Mouse (Mus musculus) testis, postnatal 14 days (tissue): ENCODE measurements around the gene Celf2.
A peak's percentile ranks its signal among the peaks of the same experiment; 100 is the strongest.

ENCODE experiments used
- DNase-seq: peaks from one replicate; pipeline ENCODE4 v3.0.0; 2021; ENCODE audit warnings: low spot score

Gene Celf2

DNA sequence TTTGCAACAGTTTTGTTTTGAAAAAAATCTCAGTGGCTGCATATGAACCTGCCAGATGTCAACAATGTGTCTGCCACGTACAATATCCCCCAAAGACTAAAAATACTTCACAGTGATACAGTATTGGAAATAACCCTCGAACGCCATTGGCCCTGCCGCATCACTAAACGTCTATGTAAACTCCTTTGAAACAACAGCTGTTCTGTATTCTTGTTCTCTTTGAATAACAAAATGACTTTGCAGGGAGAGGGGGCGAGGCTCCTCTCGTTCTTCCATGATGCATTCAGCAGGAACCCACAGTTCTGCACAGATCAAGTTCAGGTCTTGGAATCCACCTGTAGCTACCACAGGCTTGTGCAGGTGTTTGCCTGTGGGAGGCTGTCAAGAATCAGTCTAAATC, 597.4 kb downstream of the Celf2 start:
- DNase-seq = no peak

DNA sequence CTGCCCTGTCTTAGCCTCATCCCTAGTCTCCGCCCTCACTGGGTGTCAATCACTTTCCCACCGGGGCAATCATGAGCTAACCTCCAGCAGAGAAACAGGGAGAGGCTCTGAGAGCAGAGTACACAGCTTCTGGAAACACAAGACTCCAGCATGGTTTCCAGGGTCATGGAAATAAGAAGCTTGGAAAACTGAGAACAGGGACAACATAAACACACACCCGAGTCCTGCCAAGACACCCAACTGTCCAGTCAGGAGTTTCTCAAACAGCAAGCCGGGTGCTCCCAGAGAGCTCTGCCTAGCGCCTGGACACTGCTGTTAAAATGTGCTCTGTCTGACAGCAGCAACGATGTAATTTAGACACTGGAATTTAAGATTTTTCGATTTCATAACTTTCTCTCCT, 599.4 kb downstream of the Celf2 start:
- DNase-seq = no peak

DNA sequence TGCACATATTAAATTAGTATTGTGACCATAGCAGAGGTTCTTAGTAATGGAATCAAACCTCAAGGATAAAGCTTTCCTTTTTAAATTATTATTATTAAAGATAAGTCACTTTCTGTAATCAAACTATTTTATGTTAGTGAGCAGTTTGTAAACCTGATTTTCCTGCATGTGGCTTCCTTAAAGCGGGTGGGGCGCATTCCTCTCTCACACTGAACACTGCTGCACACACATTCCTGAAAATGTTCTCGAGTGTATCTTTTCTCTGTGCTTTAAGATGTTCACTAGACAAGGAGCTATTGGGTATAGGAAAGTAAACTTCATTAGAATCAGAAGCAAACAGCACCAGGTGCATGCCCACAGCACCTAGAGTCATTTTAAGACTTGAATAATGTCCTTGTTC, 605.0 kb downstream of the Celf2 start:
- no peak for DNase-seq

DNA sequence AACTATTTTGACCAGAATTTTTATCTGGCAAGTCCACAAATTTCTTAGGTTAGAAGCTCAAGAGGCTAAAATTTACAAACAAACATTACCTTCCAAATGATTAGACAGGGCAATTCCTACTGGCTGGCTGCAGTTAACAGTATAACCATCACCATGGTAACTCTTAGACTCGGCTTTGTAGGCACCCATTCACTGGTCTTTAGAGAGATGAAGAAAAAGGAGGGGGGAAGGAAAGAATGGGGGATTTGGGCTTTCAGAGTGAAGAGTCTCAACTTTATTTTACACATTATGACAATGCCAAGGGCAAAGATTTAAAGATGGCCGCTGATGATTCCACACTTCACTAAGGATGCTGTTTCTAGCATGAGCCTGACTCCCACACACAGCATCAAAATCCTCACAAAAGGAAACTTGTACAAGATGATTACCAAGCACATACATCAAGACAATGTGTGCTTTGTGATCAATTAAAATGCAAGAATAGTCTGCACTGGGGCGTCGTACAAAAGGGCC, 606.1 kb downstream of the Celf2 start:
- DNase-seq = no peak

DNA sequence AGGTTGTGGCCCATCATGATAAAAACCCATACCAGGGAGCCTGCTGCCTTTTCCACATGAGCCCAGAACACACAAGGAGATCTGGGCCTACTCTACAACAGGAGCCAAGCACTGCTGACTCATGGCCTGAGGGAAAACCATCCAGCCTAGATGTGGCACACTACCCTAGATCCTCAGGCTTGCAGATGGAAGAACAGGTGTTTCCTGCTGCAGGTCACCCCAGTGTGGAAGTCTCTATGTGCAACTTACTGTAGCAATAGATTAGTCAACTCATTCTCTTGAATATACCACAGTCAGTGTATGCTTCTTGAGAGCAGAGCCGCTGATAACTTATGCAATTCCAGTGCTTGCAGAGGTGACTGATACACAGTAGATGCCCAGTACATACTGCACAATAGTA, 612.5 kb downstream of the Celf2 start:
- DNase-seq = no peak

DNA sequence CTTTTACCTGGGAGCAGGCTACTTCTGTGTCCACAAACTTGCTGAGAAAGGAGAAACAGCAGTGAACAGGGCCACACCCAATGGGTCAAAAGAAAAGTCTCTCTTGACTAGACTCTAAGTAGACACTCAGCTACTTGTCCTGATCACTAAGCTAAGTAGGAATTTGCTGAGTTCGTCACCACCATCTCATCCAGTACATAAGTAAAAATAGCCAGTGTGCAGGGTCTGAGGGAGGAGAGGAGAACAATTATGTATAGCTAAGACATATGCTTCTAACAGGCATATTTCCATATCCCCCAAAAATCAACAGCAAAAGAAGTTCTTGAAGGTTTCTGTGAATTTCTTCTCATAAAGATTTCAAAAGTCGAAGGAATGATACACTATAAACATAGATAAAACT, 615.8 kb downstream of the Celf2 start:
- no peak for DNase-seq

DNA sequence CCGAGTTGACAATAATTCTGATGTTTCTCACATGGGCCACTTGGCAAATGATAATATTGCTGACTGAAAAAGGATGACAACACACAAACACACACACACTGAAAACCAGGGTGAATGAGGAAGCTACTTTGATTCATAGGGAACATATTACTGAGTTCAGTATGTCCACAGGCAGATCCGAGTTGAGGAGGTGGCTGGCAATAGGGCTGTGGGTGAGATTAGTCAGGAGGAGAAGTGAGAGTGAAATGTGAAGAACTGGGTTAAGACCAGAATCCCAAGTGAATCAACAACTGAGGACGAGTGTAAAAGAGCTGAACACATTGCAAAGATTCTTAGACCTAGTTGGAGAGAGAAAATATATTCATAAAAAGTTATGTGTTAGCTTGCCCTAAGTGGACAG, 616.3 kb downstream of the Celf2 start:
- DNase-seq = no peak

DNA sequence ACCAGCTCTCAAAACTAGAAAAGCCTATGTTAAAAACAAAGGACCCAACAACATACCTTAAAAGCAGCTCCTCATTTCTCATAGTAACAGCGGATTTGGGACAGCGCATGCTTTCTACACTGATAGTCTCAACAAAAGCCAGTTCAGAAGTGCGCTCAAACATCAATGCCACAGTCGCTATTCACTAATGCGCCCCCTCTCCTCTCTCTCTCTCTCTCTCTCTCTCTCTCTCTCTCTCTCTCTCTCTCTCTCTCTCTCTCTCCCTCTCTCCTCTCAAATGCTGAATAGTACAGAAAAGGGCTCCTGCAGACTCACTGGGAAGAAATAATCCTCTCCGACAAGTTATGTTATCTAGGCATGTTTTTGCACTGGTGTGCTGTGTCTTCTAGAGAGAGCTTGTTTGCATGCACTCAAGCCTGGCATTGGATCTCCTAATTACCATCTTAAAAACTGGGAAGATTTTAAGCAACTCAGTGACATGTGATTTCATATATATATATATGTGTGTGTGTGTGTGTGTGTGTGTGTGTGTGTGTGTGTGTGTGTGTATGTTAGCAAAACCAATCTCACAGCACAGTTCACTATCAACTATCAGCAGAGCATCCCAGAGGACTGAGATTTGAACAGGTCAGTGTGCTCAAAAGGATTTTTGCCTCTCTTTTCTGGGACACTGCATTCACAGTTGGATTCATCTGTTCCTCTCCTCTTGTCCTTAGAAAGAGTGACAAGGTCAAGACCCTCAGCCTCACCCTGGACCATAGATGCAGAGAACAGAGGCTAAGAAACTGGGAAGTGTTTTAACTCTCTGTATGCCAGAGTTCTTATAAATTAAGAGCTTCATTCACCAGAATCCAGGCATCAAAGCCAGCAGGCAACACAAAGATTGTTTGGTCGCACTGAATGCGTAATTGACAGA, 624.3 kb downstream of the Celf2 start:
- no peak for DNase-seq

DNA sequence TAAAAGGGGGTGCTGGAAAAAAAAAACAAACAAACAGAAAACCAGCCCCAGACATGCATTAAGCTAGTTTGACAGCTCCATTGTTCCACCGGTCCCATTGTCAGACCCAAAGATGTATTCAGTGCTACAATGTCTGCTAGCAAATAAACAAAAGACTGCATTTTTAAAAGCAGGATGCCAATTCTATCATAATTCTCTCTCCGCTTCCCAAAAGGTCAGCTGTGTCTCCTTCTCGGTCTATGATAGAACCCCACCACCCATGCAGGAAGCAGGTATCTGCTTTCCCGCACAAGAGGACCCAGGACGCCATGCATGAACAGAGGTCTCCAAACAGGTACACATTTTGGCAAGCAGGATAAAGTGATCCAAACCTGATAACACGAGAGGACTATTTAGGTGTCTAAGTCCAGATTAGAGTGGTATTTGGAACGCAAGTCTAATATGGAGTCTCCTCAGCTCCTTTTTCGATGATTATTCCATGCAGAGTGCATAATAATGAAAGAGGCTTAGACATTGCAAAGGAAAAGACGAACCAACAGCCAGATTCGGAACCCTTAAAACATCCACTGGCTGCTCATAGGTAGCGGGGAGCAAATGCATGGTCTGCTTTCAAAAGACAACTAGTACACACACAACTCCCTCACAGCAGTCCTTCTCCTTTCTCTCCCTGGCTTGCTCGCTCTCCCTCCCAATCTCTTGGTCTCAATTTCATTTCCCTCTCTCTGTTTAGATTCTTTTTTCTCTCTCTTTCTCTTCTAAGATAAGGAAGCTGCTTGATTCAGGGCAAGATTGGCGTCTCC, 625.2 kb downstream of the Celf2 start:
- no peak for DNase-seq

DNA sequence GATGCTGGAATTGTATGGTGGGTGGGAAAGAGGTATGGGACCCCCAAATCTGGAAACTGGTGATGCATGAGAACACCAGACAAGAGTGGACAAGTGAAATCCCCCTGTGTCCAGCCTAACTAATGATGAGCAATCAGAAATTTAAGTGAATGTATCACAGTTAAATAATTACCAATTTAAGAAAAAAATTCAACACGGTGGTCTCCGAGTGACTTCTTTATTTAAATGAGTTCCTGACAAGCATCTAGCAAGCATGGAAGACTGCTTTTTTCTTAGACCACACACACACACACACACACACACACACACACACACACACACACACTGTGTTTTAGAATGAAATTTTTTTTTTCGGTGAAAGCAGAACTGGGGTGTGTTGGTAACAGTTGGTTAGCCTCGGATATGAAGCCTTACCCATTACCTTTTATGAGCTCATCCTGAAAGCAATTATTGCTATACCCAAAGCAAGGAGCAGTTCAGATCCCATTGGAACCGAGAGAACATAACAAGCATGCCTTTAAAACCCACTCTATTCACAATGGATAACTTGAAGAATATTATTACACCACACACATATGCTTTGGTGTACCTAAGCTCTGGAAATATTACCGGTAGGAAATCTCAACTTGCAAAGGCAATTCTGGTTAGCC, 627.0 kb downstream of the Celf2 start:
- no peak for DNase-seq

DNA sequence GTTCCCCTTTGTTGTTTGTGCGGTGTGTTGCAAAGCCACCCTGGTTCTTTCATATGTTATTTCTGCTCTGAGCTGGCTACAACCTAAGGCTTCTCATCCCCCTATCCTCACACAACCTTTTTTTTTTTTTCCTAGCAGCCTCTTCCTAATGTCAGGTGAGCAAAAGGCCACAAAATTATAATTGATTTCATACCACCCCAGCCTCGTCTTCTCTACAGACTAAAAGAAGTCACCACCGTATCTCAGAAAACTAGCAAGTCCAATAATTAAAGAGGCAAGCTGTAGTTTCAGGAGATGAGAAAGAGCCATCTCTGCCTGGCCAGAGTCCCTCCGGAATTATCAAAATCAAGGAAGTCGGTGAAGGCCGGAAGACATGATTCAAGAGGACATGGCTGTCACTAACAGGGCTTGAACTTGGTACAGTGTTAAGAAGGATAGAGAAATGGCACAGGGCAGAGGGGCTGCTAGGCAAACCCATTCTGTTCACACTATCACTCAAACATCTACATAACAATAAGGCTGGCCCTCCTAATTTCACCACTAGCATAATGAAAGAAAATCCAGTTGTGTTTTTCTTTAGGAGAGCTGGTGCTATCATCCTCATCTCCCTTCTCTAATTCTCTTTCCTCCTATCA, 628.3 kb downstream of the Celf2 start:
- no peak for DNase-seq

DNA sequence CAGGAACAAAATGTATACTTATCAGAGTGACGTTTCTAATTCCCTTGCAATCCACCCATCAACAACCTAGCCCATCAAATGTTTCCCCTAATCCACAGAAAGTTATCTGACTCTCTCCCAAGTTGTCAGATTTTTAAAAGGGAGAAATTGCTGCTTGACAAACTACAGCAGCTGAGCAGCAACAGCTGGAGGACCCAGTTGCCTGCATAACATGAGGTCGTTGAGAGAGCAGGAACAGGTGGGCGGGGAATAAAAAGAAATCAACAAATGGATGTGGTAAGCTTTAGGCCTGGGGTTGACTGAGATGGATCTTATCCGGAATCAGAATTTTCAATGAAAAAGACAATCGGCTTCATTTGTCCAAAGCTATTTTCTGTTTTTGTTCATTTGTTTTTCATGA, 632.3 kb downstream of the Celf2 start:
- no peak for DNase-seq

DNA sequence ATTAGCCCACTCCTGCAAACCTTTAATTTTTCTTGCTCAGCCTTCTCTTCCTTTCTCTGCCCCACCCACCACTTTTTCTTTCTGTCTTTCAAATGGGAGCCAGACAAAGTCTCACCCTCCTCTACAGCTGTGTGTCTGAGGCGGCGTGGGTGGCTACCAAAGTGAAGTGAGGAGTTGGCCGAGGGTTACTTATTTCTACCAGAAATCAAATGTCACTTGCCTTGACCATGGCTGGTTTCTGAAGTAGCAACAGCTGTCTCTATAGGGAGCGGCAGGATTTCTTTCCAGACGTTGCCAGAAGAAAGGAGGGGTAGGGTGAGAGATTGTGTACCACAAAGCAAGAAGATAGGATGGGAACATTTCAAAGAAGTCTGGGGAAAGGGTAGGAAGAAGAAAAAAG, 632.8 kb downstream of the Celf2 start:
- DNase-seq = no peak

DNA sequence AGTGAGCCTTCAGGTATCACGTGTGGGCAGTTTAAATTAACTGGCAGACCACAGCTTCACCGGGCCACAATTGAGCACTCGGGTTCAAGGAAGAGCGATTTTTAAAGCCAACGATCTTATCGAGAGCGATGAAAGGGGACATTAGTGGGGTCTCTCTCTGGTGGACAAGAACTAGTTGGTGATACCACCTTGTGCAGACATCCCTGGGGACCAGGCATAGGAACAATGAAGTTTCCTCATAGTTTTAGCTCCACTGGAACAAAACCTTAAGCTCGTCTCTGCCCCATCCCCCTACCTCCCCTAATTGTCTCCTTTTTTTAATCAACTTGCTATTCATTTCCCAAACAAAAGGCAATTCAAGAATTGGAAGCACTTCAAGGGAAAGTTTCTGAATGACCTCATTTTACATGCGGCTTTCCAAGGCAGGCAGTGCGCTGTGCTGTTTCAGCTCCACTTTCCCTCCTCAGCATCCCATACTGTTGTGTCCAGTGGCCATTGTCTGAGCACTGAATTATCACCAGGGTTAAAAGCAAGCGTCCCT, 634.2 kb downstream of the Celf2 start:
- peak; percentile 31 for DNase-seq

DNA sequence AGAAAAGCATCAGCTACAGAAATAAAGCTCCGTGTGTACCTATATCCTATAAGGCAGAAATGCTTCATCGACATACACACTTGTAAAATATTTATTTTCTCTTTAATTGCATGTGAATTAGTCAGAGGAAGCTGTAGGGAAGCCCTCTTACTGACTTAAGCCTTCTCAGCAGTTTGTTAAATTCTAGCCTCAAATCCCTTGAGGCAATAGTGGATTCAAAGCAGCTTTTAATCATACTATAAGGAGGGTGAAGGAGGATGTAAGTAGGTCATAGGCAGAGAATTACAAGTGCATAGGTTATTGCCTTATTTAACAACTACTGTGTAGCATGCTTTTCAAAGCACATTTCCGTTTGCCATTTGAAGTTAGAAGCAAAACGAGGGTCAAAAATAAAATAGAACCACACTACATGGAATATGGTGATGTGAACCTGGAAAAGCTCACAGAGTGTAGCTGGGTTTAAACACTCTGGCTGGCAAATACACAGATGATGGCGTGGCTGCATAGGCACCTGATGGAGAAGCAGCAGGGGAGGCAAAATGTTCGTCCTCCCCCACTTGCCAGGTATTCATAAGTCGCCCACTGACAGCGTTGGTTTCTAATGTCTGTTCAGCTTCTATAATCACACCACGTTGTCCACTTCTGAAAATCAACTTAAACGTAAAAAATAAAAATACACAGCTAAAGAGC, 635.0 kb downstream of the Celf2 start:
- no peak for DNase-seq

DNA sequence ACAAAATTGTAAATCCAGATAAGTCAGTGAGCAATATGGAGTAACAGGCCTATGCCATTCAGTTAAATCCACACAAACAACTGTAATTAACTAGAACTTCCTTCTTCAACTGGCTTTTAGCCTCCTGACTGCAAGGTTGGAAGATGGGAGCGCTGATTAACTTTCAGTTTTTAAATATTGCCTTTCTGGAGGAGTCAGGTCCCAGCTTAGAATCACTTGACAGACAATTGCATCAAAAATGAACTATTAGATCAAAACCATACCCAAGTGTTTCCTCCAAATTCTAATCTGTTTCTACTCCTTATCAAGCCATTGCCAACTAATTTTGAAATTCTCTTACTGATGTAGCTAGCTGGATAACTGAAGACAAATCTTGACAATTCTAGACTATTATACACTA, 635.7 kb downstream of the Celf2 start:
- no peak for DNase-seq

DNA sequence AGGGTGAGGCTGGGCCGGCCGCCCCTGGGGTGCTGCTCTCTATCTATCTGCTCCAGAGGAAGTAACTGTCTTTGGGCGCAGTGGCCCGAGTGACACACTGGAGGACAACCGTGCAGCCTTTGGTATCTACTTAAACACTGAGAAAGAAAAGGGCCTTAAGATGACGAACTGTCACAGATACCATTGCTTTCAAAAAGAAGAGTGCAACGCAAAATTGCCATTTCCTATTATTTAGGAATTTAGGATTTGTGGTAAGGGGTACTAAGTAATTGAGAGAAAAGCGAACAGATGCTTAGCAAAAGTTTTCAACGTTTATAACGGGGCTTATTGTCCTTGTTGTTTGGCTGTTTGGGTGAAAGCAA, 636.5 kb downstream of the Celf2 start:
- no peak for DNase-seq

DNA sequence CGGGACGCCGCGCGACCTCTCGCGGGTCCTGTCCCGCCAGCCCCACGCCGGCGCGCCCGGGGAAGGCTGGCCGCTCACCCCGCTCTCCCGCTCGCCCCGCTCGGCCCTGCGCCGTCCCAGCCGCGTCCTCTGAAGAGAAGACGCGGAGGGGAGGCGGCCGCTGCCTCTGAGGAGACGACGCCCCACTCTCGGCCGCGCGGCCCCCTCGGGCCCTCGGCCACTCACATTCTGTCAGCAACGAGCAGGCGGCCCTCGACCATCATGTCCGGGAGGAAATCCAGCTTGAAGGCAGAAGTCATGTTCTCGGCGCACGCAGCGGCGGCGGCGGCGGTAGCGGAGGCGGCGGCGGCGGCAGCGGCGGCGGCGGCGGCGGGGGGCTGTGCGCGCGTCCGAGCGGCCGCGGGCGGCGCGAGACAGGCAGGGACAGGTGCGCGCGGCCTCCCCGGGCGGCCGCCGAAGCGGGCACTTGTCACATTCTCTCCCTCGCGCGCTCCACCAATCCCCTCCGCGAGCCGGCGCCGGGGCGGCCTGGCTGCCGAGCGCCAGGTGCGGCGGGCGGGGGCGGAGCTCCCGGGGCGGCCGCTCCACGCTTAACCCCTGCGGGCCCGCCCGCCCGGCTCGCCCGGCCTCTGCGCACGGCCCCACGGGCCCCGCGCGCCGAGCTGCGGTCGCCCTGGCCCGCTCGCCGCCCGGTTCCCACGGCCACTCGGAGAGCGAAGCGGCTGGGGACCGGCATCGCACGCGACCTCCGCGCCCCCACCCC, 637.1 kb downstream of the Celf2 start:
- DNase-seq = peak; percentile 87

DNA sequence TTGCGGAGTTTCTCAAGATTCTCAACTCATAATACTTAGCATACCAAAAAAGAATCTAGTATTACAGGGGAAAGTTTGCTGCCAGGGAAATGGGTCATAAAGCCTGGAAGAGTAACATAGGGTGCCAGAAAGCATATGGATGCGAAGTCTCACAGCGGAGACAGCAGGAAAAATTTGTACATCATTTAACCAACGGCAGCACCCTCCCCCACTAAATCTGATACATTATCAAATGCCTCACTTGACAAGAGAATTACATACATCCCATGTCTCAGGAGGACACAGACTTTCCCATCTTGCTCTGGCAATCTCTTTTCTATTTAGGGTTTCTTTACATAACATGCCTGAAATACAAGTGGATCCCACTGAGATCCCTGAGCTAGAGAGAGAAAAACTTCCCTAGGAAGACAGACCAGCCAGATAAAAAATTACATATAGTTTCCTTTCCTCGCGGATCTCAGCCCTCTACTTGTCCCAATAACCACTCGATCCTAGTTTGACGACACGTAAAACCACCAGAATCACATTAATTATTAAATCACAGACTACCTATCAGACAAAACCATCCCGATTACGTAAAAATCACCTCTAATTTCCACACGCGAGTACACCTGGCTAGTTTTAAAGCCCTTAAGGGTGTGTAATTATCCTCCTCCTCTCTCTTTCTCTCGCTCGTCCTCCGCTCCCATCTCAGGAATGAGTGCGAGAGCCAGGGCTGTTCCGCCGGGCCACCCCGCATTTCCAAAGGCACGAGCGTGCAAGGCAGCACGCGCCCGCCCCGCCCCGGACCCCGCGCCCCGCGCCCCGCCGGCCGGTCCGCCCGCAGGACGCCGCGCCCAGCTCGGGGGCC, 637.9 kb downstream of the Celf2 start:
- DNase-seq = peak; percentile 75
